9 mouse cellular contexts compared by ENCODE assay signal in the genomic region with DNA sequence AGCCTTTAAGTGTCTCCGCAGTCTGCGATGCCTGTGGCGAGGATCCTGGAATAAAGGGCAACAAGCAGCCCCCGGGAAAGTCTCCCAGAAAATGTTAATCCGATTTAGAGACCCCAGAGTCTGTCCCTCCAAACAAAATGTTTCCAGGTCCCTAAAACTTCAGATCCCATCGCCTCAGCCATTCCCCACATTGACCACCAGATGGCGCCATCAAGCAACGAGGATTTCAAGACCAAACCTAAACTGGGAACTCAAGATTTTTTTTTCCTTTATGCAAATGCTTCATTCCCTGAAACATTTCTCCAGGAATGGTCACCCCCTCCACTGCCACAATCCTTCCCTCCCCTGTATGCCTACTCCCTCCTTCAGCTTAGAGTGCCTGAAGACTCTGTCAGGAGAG. TPM values are rescaled to one million over a fixed set of nuclear protein-coding genes. Genes with fewer than 3 reads are reported as not detected.
A peak's percentile ranks its signal among the peaks of the same experiment; 100 is the strongest.
DNase-seq lines count a peak whose midpoint lies in the region; ATAC-seq lines count a peak whose summit lies in the region.
"Had no signal": no experiment of that assay in that cellular context is flagged by ENCODE, and none has a peak within 500 bp of the region (broad histone marks: within the 10 kb centered on the region; RNA-seq: fewer than 3 reads in every experiment).

A gene (plus strand): TSS at position 269 of the 400 bp plus-strand sequence.

- no peaks in the 10 kb centered on the region for H3K4me1 ChIP-seq in limb, embryonic 12.5 days (replicated peaks)
- no peaks in the 10 kb centered on the region for H3K4me1 ChIP-seq in neural tube, embryonic 12.5 days

- no peak within 1 kb of the TSS for H3K27ac ChIP-seq in limb, embryonic 12.5 days
- no peak within 1 kb of the TSS for H3K27ac ChIP-seq in neural tube, embryonic 12.5 days

- H3K9ac ChIP-seq in limb, embryonic 12.5 days (replicated peaks): no peak within 1 kb of the TSS
- no peak within 1 kb of the TSS for H3K9ac ChIP-seq in neural tube, embryonic 12.5 days

- intact Hi-C loops in gastrocnemius, postnatal 36 days (cut with DNase I): loop anchor here (5.0 kb wide), 1 partner anchor 187 kb away; a partner anchor contains a TSS

- no peak for ATAC-seq in limb, embryonic 12.5 days (ENCODE audit: insufficient number of reproducible peaks, insufficient read depth, low FRiP score, low TSS enrichment, low read depth)
- ATAC-seq in neural tube, embryonic 12.5 days (ENCODE audit: low FRiP score, low read depth): no peak

- H3K4me3 ChIP-seq in limb, embryonic 12.5 days (replicated peaks): no peak within 1 kb of the TSS
- H3K4me3 ChIP-seq in neural tube, embryonic 12.5 days: no peak within 1 kb of the TSS

- no peaks in the 10 kb centered on the region for H3K27me3 ChIP-seq in limb, embryonic 12.5 days
- H3K27me3 ChIP-seq in neural tube, embryonic 12.5 days (replicated peaks): no peaks in the 10 kb centered on the region

- WGBS in limb, embryonic 12.5 days: 3% methylated on average over 8 of the region's 8 CpGs
- WGBS in neural tube, embryonic 12.5 days: 5% methylated on average over 8 of the region's 8 CpGs

- DNase-seq in 416B (ENCODE audit: low read depth): peak; percentile 69
- DNase-seq in R1 (ENCODE audit: low read depth, low spot score): peak; percentile 68
- DNase-seq in cerebellum, postnatal 36 days: peak; percentile 57 to 72
- DNase-seq in gastrocnemius, postnatal 36 days: peak; percentile 38 to 51
- DNase-seq in kidney, adult 8-10 months: peak; percentile 38 to 70
- peak; percentile 54 for DNase-seq in thymus, postnatal 0 days (ENCODE audit: low spot score)

- peak within 1 kb of the TSS; percentile 36 for H3K4me2 ChIP-seq in limb, embryonic 12.5 days
- H3K4me2 ChIP-seq in neural tube, embryonic 12.5 days (replicated peaks): 0 out of 2 replicates have a peak within 1 kb of the TSS, but pooled peaks have one; percentile 32

- no peaks in the 10 kb centered on the region for H3K36me3 ChIP-seq in limb, embryonic 12.5 days
- no peaks in the 10 kb centered on the region for H3K36me3 ChIP-seq in neural tube, embryonic 12.5 days

- no peaks in the 10 kb centered on the region for H3K9me3 ChIP-seq in limb, embryonic 12.5 days
- H3K9me3 ChIP-seq in neural tube, embryonic 12.5 days: no peaks in the 10 kb centered on the region

RNA-seq across cellular contexts. Expression of the gene that starts here (rescaled TPM):
- 1 to 10 TPM in 1 of 2 experiments, under 1 TPM in 1; 0.89 to 1.2 TPM for total RNA-seq in gastrocnemius, postnatal 36 days (2021)
- not detected in 2 replicates for polyA plus RNA-seq in limb, embryonic 12.5 days (2016; fragmentation: Nextera tagmentation; extraction: Ambion mirVana)
- polyA plus RNA-seq in neural tube, embryonic 12.5 days (2016; fragmentation: Nextera tagmentation; extraction: Ambion mirVana): not detected in 2 replicates
- not detected in 2 replicates for polyA plus RNA-seq in thymus, postnatal 0 days (2015; fragmentation: Nextera tagmentation; extraction: Ambion mirVana)
- polyA plus RNA-seq: liver, embryonic 16.5 days had no signal

Comparison
In these comparisons a context has a peak if more than half of its experiments do, and no peak if none do; other contexts are left out.
1. Peak in DNase-seq in thymus, postnatal 0 days; RNA of the gene not detected or under 1 TPM.